Mouse (Mus musculus): ENCODE results near the gene A130010J15Rik. TPM values are rescaled to one million over a fixed set of nuclear protein-coding genes. Genes with fewer than 3 reads are reported as not detected.

A130010J15Rik gene
- total and polyA plus RNA-seq, 2 experiments = 3.5 to 8.1 TPM

DNA sequence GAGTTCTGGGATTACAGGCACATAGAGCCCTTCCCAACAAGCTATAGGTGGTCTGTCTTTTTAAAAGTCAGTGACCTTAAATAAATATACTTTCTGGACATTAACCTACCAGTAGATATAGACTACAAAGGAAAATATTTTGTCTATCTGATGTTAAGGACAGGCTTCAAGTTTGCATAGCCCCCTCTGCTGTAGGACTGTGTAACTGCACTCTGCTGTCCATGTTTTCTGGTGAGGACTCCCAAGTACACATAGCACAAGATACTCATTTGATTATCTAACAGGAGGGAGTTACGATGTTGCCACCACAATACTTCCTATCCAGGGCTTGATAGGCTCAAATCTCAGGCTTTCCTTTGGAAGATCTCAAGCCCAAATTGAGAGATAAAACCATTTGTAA is 34.1 kb upstream of the A130010J15Rik start:
- Histone ChIP-seq H3K79me2 (ENCODE audit: control insufficient read depth, insufficient read depth, low read length) (peaks cover 3% of the 10 kb centered on the region; the same call in 1 of the 2 replicates), H3K27ac (replicated peaks; ENCODE audit: insufficient read depth, low read depth, low read length) (no peak overlapping the region), H3K27me3 (ENCODE audit: control insufficient read depth, insufficient read depth, low read length) (no peaks in the 10 kb centered on the region), H3K4me1 (ENCODE audit: control insufficient read depth, insufficient read depth, low read length) (peaks cover 3% of the 10 kb centered on the region; the same call in 1 of the 2 replicates), H3K4me3 (ENCODE audit: insufficient read depth, low read depth, low read length) (no peak overlapping the region), H3K36me3 (ENCODE audit: control insufficient read depth, insufficient read depth, low read length) (no peaks in the 10 kb centered on the region), H3K9ac (ENCODE audit: low read depth, low read length) (no peak overlapping the region)
- TF ChIP-seq POLR2A (IDR thresholded peaks at IDR 0.05; ENCODE audit: extremely low read depth, insufficient read depth, low read length) = no peak
- TF ChIP-seq CTCF (IDR thresholded peaks at IDR 0.05; ENCODE audit: low read depth, low read length) = no peak
- WGBS = 94% methylated on average over 1 of the region's 1 CpGs
- DNase-seq (ENCODE audit: extremely low read depth, low read depth, low spot score) = no peak

DNA sequence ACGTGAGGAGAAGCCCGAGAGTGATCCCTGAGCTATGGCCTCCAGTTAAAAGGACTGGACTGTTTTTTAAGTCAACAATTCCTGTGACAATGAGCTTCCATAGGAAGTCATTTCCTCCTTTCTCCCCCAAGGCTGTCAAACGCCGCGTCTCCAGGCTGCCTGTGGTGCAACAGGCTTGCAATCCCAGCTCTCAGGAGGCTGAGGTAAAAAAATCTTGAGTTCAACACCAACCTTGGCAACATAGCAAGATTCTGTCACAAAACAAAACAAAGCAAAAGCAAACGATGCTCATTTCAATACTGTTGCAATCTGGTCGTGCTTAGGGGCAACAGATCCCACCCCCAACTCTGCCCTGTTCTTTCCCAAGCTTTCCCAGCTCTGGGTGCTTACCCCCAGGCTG is 29.8 kb upstream of the A130010J15Rik start:
- H3K27me3 ChIP-seq (ENCODE audit: control insufficient read depth, insufficient read depth, low read length) = no peaks in the 10 kb centered on the region
- H3K9ac ChIP-seq (ENCODE audit: low read depth, low read length) = no peak overlapping the region
- 42% methylated on average over 7 of the region's 7 CpGs for WGBS
- H3K4me1 ChIP-seq (ENCODE audit: control insufficient read depth, insufficient read depth, low read length) = no peaks in the 10 kb centered on the region
- H3K4me3 ChIP-seq (ENCODE audit: insufficient read depth, low read depth, low read length) = no peak overlapping the region
- TF ChIP-seq CTCF (IDR thresholded peaks at IDR 0.05; ENCODE audit: low read depth, low read length) (no peak), POLR2A (IDR thresholded peaks at IDR 0.05; ENCODE audit: extremely low read depth, insufficient read depth, low read length) (no peak)
- H3K36me3 ChIP-seq (ENCODE audit: control insufficient read depth, insufficient read depth, low read length) = no peaks in the 10 kb centered on the region
- no peak overlapping the region for H3K27ac ChIP-seq (replicated peaks; ENCODE audit: insufficient read depth, low read depth, low read length)
- no peak for DNase-seq (ENCODE audit: extremely low read depth, low read depth, low spot score)
- no peaks in the 10 kb centered on the region for H3K79me2 ChIP-seq (ENCODE audit: control insufficient read depth, insufficient read depth, low read length)

DNA sequence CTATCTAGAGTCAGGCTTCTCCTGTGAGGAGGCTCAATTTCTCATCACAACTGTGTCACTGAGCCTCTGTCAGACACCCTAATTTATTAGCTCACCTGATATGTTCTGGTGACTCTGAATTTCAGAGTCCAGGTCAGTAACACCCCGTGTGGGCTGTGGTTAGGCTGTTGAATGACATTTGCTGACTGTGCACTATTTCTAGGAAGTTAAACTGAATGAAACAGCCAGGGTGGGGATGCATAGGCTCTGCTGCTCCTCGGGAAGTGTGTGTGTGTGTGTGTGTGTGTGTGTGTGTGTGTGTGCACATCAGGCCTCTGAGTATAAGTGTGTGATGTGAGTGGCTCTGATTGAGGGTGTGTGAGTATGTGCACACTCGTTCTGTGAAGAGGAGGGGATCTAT is 29.2 kb upstream of the A130010J15Rik start:
- no peaks in the 10 kb centered on the region for H3K4me1 ChIP-seq (ENCODE audit: control insufficient read depth, insufficient read depth, low read length)
- TF ChIP-seq CTCF (IDR thresholded peaks at IDR 0.05; ENCODE audit: low read depth, low read length) (no peak), POLR2A (IDR thresholded peaks at IDR 0.05; ENCODE audit: extremely low read depth, insufficient read depth, low read length) (no peak)
- no peak overlapping the region for H3K9ac ChIP-seq (ENCODE audit: low read depth, low read length)
- H3K36me3 ChIP-seq (ENCODE audit: control insufficient read depth, insufficient read depth, low read length) = no peaks in the 10 kb centered on the region
- H3K79me2 ChIP-seq (ENCODE audit: control insufficient read depth, insufficient read depth, low read length) = no peaks in the 10 kb centered on the region
- no peak overlapping the region for H3K4me3 ChIP-seq (ENCODE audit: insufficient read depth, low read depth, low read length)
- no peak for DNase-seq (ENCODE audit: extremely low read depth, low read depth, low spot score)
- H3K27ac ChIP-seq (replicated peaks; ENCODE audit: insufficient read depth, low read depth, low read length) = no peak overlapping the region
- 45% methylated on average over 3 of the region's 3 CpGs for WGBS
- no peaks in the 10 kb centered on the region for H3K27me3 ChIP-seq (ENCODE audit: control insufficient read depth, insufficient read depth, low read length)

DNA sequence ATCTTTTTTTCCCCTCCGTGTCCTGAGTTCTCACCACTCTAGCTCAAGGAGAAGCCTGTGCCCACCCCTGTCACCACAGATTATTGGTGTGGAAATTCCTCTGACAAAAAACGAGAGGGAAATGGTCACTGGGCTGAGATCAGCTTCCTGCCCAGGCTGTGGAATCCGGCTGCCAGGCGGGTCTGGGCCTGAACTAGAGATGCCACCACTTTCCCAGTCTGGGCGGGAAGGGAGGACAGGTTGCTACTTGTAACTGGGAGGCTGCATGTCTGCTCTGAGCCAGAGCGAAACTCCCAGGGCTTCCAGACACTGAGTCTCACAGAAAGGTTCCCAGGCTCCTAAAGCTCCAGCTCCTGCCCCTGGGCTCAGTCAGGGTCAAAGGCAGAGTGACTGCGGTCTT is 26.7 kb upstream of the A130010J15Rik start:
- TF ChIP-seq CTCF (IDR thresholded peaks at IDR 0.05; ENCODE audit: low read depth, low read length) = no peak
- no peak for TF ChIP-seq POLR2A (IDR thresholded peaks at IDR 0.05; ENCODE audit: extremely low read depth, insufficient read depth, low read length)
- H3K9ac ChIP-seq (ENCODE audit: low read depth, low read length) = no peak overlapping the region
- H3K27ac ChIP-seq (replicated peaks; ENCODE audit: insufficient read depth, low read depth, low read length) = no peak overlapping the region
- no peaks in the 10 kb centered on the region for H3K36me3 ChIP-seq (ENCODE audit: control insufficient read depth, insufficient read depth, low read length)
- 83% methylated on average over 7 of the region's 7 CpGs for WGBS
- H3K79me2 ChIP-seq (ENCODE audit: control insufficient read depth, insufficient read depth, low read length) = no peaks in the 10 kb centered on the region
- DNase-seq (ENCODE audit: extremely low read depth, low read depth, low spot score) = no peak
- H3K4me1 ChIP-seq (ENCODE audit: control insufficient read depth, insufficient read depth, low read length) = no peaks in the 10 kb centered on the region
- H3K27me3 ChIP-seq (ENCODE audit: control insufficient read depth, insufficient read depth, low read length) = no peaks in the 10 kb centered on the region
- no peak overlapping the region for H3K4me3 ChIP-seq (ENCODE audit: insufficient read depth, low read depth, low read length)

DNA sequence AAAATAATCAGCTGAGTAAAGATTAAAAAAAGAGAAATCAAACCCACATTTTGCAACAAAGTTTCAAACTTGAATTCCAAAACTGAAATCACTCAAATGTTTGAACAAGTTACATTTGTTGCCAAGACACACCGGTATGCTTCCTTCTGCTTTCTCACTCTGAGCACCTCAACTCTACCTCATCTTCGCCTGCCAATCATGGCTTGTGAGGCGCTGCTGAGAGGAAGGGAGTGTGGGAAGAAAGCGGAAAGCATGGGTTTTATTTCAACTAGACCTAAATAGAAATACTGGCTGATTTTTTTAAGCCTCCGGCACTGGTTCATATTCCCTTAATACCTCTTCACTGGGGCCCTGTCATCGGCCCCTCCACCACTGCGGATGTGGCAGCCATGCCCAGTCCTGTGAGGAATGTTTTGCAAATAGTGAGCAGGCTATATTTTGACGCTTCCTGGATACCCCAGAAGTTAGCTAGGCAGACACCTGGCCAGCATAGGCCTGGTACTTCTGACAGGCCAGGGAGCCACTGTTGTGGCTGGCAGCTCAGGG is 25.3 kb upstream of the A130010J15Rik start:
- whole genome bisulfite sequencing = 90% methylated on average over 8 of the region's 8 CpGs
- Histone ChIP-seq H3K27ac (replicated peaks; ENCODE audit: insufficient read depth, low read depth, low read length) (no peak overlapping the region), H3K4me3 (ENCODE audit: insufficient read depth, low read depth, low read length) (no peak overlapping the region), H3K36me3 (ENCODE audit: control insufficient read depth, insufficient read depth, low read length) (no peaks in the 10 kb centered on the region), H3K9ac (ENCODE audit: low read depth, low read length) (no peak overlapping the region), H3K79me2 (ENCODE audit: control insufficient read depth, insufficient read depth, low read length) (no peaks in the 10 kb centered on the region), H3K4me1 (ENCODE audit: control insufficient read depth, insufficient read depth, low read length) (no peaks in the 10 kb centered on the region), H3K27me3 (ENCODE audit: control insufficient read depth, insufficient read depth, low read length) (no peaks in the 10 kb centered on the region)
- DNase-seq (ENCODE audit: extremely low read depth, low read depth, low spot score) = no peak
- TF ChIP-seq CTCF (IDR thresholded peaks at IDR 0.05; ENCODE audit: low read depth, low read length) = no peak
- TF ChIP-seq POLR2A (IDR thresholded peaks at IDR 0.05; ENCODE audit: extremely low read depth, insufficient read depth, low read length) = no peak

DNA sequence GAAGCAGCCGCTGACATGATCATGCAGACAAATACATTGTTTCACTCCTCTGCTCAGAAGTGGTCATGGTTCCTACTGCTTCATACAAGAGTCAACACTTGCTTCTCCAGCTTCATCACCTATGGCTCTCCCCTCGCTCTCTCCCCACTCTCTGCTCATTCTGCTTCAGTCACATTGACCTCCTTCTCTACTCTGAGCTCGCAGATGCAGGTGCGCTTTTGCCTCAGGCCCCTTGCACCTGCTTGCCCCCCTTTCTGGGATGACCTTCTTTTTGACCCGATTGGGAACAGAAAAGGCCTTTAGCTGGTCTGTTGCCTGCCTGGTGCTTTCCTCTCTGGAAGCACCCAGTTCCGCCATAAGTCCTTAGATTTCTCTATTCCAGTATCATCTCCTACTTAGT is 23.3 kb upstream of the A130010J15Rik start:
- Histone ChIP-seq H3K27ac (replicated peaks; ENCODE audit: insufficient read depth, low read depth, low read length) (no peak overlapping the region), H3K79me2 (ENCODE audit: control insufficient read depth, insufficient read depth, low read length) (no peaks in the 10 kb centered on the region), H3K27me3 (ENCODE audit: control insufficient read depth, insufficient read depth, low read length) (no peaks in the 10 kb centered on the region), H3K4me3 (ENCODE audit: insufficient read depth, low read depth, low read length) (no peak overlapping the region), H3K36me3 (ENCODE audit: control insufficient read depth, insufficient read depth, low read length) (no peaks in the 10 kb centered on the region), H3K4me1 (ENCODE audit: control insufficient read depth, insufficient read depth, low read length) (no peaks in the 10 kb centered on the region), H3K9ac (ENCODE audit: low read depth, low read length) (no peak overlapping the region)
- TF ChIP-seq CTCF (IDR thresholded peaks at IDR 0.05; ENCODE audit: low read depth, low read length) (no peak), POLR2A (IDR thresholded peaks at IDR 0.05; ENCODE audit: extremely low read depth, insufficient read depth, low read length) (no peak)
- no peak for DNase-seq (ENCODE audit: extremely low read depth, low read depth, low spot score)
- WGBS = 95% methylated on average over 6 of the region's 6 CpGs

Measured in liver, adult 2 months (tissue).